Mouse (Mus musculus) lung, embryonic 14.5 days (tissue): ENCODE measurements at regions not wholly inside any gene's neighbourhood (a gene's known extent, or its start where the extent isn't known, plus 50 kb on each side); places are given as distances from the start of the nearest gene placed in this dataset.
A peak's percentile ranks its signal among the peaks of the same experiment; 100 is the strongest.

Source experiments
- ATAC-seq: fragments of 200-750 bp; cut with Nextera tagmentation; 2 replicates; pipeline ENCODE4 v1.8.0; 2017; ENCODE audit warnings: mild to moderate bottlenecking, moderate TSS enrichment, moderate library complexity; ENCODE audit not compliant: insufficient read depth
- DNase-seq: peaks from one replicate; pipeline ENCODE4 v3.0.0-alpha.2; 2015
- H3K27ac ChIP-seq: fragments of 300-500 bp; sonication (generic); 2 replicates; pipeline ENCODE4 v1.5.1; 2014; ENCODE audit warnings: low read depth, mild to moderate bottlenecking, moderate library complexity
- H3K27me3 ChIP-seq: fragments of 300-500 bp; sonication (generic); 2 replicates; pipeline ENCODE4 v1.6.1; 2014; ENCODE audit warnings: low read length, control low read depth; ENCODE audit not compliant: insufficient read depth
- H3K36me3 ChIP-seq: fragments of 300-500 bp; sonication (generic); 2 replicates; pipeline ENCODE4 v1.6.1; 2014; ENCODE audit warnings: control low read depth; ENCODE audit not compliant: insufficient read depth
- H3K4me1 ChIP-seq: fragments of 300-500 bp; sonication (generic); 2 replicates; pipeline ENCODE4 v1.6.1; 2014; ENCODE audit warnings: antibody characterized with exemption, control low read depth; ENCODE audit not compliant: insufficient read depth
- H3K4me2 ChIP-seq: fragments of 300-500 bp; sonication (generic); 2 replicates; pipeline ENCODE4 v1.6.1; 2014; ENCODE audit warnings: mild to moderate bottlenecking
- H3K4me3 ChIP-seq: fragments of 300-500 bp; sonication (generic); 2 replicates; pipeline ENCODE4 v1.5.1; 2014; ENCODE audit warnings: low read depth, low read length
- H3K9ac ChIP-seq: fragments of 300-500 bp; sonication (generic); 2 replicates; pipeline ENCODE4 v1.6.1; 2014
- H3K9me3 ChIP-seq: fragments of 300-500 bp; sonication (generic); 2 replicates; pipeline ENCODE4 v1.6.1; 2016; ENCODE audit warnings: low read depth, low read length, control low read depth
- CTCF ChIP-seq: IDR thresholded peaks from 2 replicates; pipeline ENCODE4 v1.5.1; 2016; ENCODE audit warnings: antibody characterized with exemption, low read depth
- WGBS: fragments of 180-500 bp; shearing (Covaris S2); extraction: QIAGEN DNeasy Blood & Tissue Kit; methylation state at CpG from one replicate; pipeline ENCODE4 v1.1.7; 2014; 5-methylcytosine and 5-hydroxymethylcytosine counted together

- no peaks in the 10 kb centered on the region for H3K27me3 ChIP-seq
Measured at GRCm38 (mm10) chr4:26879022-26879421, 532.3 kb upstream of the Manea start.

GRCm38 (mm10) chr4:26841761-26842160 is 495.1 kb upstream of the Manea start:
- no peaks in the 10 kb centered on the region for H3K27me3 ChIP-seq
- H3K36me3 ChIP-seq: no peaks in the 10 kb centered on the region
- no peak for DNase-seq
- no peak for ATAC-seq
- H3K4me1 ChIP-seq: no peaks in the 10 kb centered on the region
- no peak for TF ChIP-seq CTCF
- H3K9ac ChIP-seq: no peak overlapping the region
- H3K9me3 ChIP-seq: no peaks in the 10 kb centered on the region
- 77% methylated on average over 1 of the region's 1 CpGs for WGBS
- H3K27ac ChIP-seq: no peak overlapping the region
- no peak overlapping the region for H3K4me2 ChIP-seq
- no peak overlapping the region for H3K4me3 ChIP-seq

More at GRCm38 (mm10) chr4:26879022-26879421, 532.3 kb upstream of the Manea start:
- ATAC-seq (no peak), DNase-seq (peak; percentile 45)
- no peak overlapping the region for H3K4me2 ChIP-seq
- H3K9me3 ChIP-seq: no peaks in the 10 kb centered on the region
- no peak overlapping the region for H3K27ac ChIP-seq
- no peak overlapping the region for H3K9ac ChIP-seq
- H3K36me3 ChIP-seq: no peaks in the 10 kb centered on the region
- no peak overlapping the region for H3K4me3 ChIP-seq
- no peaks in the 10 kb centered on the region for H3K4me1 ChIP-seq
- peak; percentile 58 for TF ChIP-seq CTCF
- 26% methylated on average over 3 of the region's 3 CpGs for WGBS

GRCm38 (mm10) chr4:26800831-26801230 is 454.1 kb upstream of the Manea start:
- H3K27ac ChIP-seq: no peak overlapping the region
- no peaks in the 10 kb centered on the region for H3K27me3 ChIP-seq
- WGBS: 43% methylated on average over 3 of the region's 3 CpGs
- no peaks in the 10 kb centered on the region for H3K4me1 ChIP-seq
- no peaks in the 10 kb centered on the region for H3K36me3 ChIP-seq
- peak; percentile 98 for ATAC-seq
- no peak overlapping the region for H3K4me3 ChIP-seq
- no peak for TF ChIP-seq CTCF
- DNase-seq: peak; percentile 78
- H3K4me2 ChIP-seq: no peak overlapping the region
- H3K9me3 ChIP-seq: no peaks in the 10 kb centered on the region
- no peak overlapping the region for H3K9ac ChIP-seq

DNA sequence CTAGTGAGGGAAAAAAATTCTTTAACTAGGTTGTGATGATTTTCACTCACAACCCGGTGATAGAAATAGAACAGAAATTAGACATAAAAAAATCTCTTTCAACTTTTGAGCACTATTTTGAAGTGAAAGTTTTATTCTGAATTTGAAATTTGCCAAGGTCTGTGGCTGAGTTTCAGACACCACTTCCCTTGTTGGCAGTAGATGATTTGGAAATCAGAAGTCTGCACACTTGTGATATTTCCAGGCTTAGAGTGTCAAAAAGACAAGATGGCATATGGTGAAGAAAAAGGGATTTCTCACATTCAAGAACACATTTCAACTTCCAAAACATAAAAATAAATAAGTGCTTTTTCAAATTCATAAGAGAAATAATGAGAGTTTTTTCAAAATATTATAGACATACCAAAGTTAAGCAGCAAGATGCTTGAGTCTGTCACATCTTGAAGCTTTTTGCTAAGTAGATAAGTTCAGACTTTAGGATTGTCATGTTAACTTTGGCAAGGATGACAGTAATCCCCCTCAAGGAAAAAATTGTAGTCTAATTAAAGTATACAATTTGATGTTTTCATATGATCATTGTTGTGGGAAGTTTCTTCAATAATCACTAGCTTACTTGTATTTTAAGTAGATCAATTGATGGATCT is 446.6 kb upstream of the Manea start:
- WGBS: 85% methylated on average over 1 of the region's 1 CpGs
- no peak for TF ChIP-seq CTCF
- no peak overlapping the region for H3K4me2 ChIP-seq
- no peak for DNase-seq
- H3K9me3 ChIP-seq: no peaks in the 10 kb centered on the region
- H3K9ac ChIP-seq: no peak overlapping the region
- no peak overlapping the region for H3K4me3 ChIP-seq
- H3K36me3 ChIP-seq: no peaks in the 10 kb centered on the region
- no peak for ATAC-seq
- no peaks in the 10 kb centered on the region for H3K4me1 ChIP-seq
- no peak overlapping the region for H3K27ac ChIP-seq
- H3K27me3 ChIP-seq: no peaks in the 10 kb centered on the region

GRCm38 (mm10) chr4:26767896-26768295 is 421.2 kb upstream of the Manea start:
- H3K4me3 ChIP-seq: no peak overlapping the region
- no peak overlapping the region for H3K9ac ChIP-seq
- 74% methylated on average over 2 of the region's 2 CpGs for WGBS
- no peak for TF ChIP-seq CTCF
- H3K27me3 ChIP-seq: no peaks in the 10 kb centered on the region
- no peaks in the 10 kb centered on the region for H3K9me3 ChIP-seq
- DNase-seq (no peak), ATAC-seq (no peak)
- H3K4me2 ChIP-seq: no peak overlapping the region
- no peaks in the 10 kb centered on the region for H3K36me3 ChIP-seq
- no peak overlapping the region for H3K27ac ChIP-seq
- no peaks in the 10 kb centered on the region for H3K4me1 ChIP-seq

DNA sequence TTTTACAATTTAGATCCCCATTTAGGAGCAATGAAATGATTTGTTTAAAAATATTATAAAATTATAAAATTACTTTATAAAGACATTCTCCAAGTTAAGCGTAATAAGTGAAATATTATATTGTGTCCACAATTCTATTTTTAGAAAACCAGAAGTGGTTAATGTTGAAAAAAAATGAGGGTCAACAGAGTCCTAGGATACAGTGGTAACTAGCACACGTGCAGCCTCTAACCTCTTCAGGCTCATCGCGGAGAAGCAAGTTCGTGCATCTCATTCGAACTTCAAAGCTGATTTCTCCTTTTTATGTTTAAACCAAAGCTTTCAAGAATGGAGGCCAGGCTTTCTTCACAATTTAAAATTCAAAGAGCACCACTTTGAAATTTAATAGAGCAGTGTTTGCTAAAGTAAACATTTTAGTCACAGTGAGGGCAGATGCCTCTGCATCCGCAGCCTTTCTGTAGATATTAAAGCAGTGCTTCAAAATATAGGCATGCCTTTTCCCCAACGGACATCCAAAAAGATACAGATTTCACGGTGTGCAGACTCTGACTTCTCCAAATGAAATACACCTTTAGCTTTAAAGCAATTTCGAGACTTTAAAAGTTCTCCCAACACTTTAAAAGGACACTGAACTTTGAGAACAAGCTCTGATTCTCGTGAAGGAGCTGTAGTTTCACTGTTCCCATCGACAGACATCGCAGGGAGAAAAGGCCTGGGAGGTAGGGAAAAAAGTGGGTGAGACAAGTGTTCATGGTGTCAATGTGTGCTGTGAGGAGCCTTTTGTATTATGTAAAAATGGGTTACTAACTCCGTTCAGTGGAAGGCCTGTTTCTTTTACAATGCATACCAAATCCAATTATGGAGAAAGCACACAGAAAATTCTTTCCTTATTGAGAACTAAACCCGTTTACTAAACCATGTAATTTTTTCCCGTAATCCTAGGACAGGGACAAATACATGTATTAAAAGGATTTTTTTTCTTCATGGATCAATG is 419.8 kb upstream of the Manea start:
- Histone ChIP-seq H3K27me3 (no peaks in the 10 kb centered on the region), H3K27ac (no peak overlapping the region), H3K36me3 (no peaks in the 10 kb centered on the region), H3K4me1 (no peaks in the 10 kb centered on the region), H3K4me2 (no peak overlapping the region), H3K9me3 (no peaks in the 10 kb centered on the region), H3K4me3 (no peak overlapping the region), H3K9ac (no peak overlapping the region)
- 45% methylated on average over 16 of the region's 16 CpGs for WGBS
- DNase-seq (peak; percentile 3), ATAC-seq (no peak)
- TF ChIP-seq CTCF: no peak

DNA sequence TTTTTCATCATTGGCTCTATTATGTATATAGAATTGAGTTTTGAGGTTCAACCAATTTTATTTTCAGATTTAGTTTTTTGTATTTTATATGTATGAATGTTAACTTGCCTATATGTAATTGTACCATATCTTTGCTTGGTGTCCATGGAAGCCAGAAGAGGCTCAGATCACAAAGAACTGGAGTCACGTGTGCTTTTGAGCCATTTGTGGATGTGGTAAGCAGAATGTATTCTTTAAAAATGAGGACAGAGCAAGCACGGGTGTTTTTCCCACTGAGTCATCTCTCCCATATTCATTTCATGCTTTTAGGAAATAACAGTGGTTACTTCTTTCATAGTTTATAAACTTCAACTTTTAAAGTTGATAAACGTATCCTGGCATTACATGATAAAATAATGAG is 394.1 kb upstream of the Manea start:
- 74% methylated on average over 3 of the region's 3 CpGs for WGBS
- DNase-seq (no peak), ATAC-seq (no peak)
- no peaks in the 10 kb centered on the region for H3K4me1 ChIP-seq
- no peaks in the 10 kb centered on the region for H3K36me3 ChIP-seq
- no peak for TF ChIP-seq CTCF
- no peaks in the 10 kb centered on the region for H3K9me3 ChIP-seq
- no peak overlapping the region for H3K4me2 ChIP-seq
- no peak overlapping the region for H3K9ac ChIP-seq
- H3K27me3 ChIP-seq: no peaks in the 10 kb centered on the region
- no peak overlapping the region for H3K4me3 ChIP-seq
- H3K27ac ChIP-seq: no peak overlapping the region
